Mouse (Mus musculus) stomach, postnatal 0 days (tissue): Measurements from ENCODE around the gene Dynll1. TPM values are rescaled to one million over a fixed set of nuclear protein-coding genes. Genes with fewer than 3 reads are reported as not detected.

Experiments used
- ATAC-seq: fragments of 200-750 bp; cut with Nextera tagmentation; 2 replicates; pipeline ENCODE4 v1.8.0; 2017; ENCODE audit not compliant: low FRiP score, low TSS enrichment
- DNase-seq: peaks from one replicate; pipeline ENCODE4 v3.0.0-alpha.2; 2016; ENCODE audit warnings: low spot score
- H3K27ac ChIP-seq: fragments of 300-500 bp; sonication (generic); replicated peaks from 2 replicates; pipeline ENCODE4 v1.5.1; 2014; ENCODE audit warnings: mild to moderate bottlenecking, control low read depth
- H3K27me3 ChIP-seq: fragments of 300-500 bp; sonication (generic); 2 replicates; pipeline ENCODE4 v1.6.1; 2014; ENCODE audit warnings: low read length; ENCODE audit not compliant: control insufficient read depth, insufficient read depth
- H3K36me3 ChIP-seq: fragments of 300-500 bp; sonication (generic); 2 replicates; pipeline ENCODE4 v1.6.1; 2014; ENCODE audit warnings: low read length, mixed read lengths; ENCODE audit not compliant: control insufficient read depth, insufficient read depth
- H3K4me1 ChIP-seq: fragments of 300-500 bp; sonication (generic); replicated peaks from 2 replicates; pipeline ENCODE4 v1.6.1; 2014; ENCODE audit warnings: antibody characterized with exemption; ENCODE audit not compliant: control insufficient read depth, insufficient read depth
- H3K4me2 ChIP-seq: fragments of 300-500 bp; sonication (generic); replicated peaks from 2 replicates; pipeline ENCODE4 v1.6.1; 2014; ENCODE audit warnings: low read depth, mild to moderate bottlenecking, control low read depth, moderate library complexity
- H3K4me3 ChIP-seq: fragments of 300-500 bp; sonication (generic); 2 replicates; pipeline ENCODE4 v1.5.1; 2014; ENCODE audit warnings: low read depth, low read length, control low read depth
- H3K9ac ChIP-seq: fragments of 300-500 bp; sonication (generic); 2 replicates; pipeline ENCODE4 v1.6.1; 2014; ENCODE audit warnings: mild to moderate bottlenecking, low read length, control low read depth, mixed read lengths
- H3K9me3 ChIP-seq: fragments of 300-500 bp; sonication (generic); 2 replicates; pipeline ENCODE4 v1.6.1; 2016; ENCODE audit warnings: low read length; ENCODE audit not compliant: control insufficient read depth
- CTCF ChIP-seq: IDR thresholded peaks from 2 replicates; pipeline ENCODE4 v1.5.1; 2016; ENCODE audit warnings: antibody characterized with exemption, low read depth, mild to moderate bottlenecking, moderate library complexity
- EP300 ChIP-seq: optimal IDR thresholded peaks from 2 replicates; pipeline ENCODE3; 2016; ENCODE audit warnings: antibody characterized with exemption
- WGBS: fragments of 180-500 bp; shearing (Covaris S2); extraction: QIAGEN DNeasy Blood & Tissue Kit; methylation state at CpG from one replicate; pipeline ENCODE4 v1.1.7; 2014; 5-methylcytosine and 5-hydroxymethylcytosine counted together
- polyA plus RNA-seq: library from polyadenylated mRNA; unstranded; fragments of >200 nt; fragmentation: Nextera tagmentation; extraction: Ambion mirVana; gene quantifications from 2 replicates; pipeline ENCODE4 v1.2.1, GENCODE M21; 2015

Dynll1 gene
- polyA plus RNA-seq, 1 experiment from 2014 or later, result 1,792 TPM

DNA sequence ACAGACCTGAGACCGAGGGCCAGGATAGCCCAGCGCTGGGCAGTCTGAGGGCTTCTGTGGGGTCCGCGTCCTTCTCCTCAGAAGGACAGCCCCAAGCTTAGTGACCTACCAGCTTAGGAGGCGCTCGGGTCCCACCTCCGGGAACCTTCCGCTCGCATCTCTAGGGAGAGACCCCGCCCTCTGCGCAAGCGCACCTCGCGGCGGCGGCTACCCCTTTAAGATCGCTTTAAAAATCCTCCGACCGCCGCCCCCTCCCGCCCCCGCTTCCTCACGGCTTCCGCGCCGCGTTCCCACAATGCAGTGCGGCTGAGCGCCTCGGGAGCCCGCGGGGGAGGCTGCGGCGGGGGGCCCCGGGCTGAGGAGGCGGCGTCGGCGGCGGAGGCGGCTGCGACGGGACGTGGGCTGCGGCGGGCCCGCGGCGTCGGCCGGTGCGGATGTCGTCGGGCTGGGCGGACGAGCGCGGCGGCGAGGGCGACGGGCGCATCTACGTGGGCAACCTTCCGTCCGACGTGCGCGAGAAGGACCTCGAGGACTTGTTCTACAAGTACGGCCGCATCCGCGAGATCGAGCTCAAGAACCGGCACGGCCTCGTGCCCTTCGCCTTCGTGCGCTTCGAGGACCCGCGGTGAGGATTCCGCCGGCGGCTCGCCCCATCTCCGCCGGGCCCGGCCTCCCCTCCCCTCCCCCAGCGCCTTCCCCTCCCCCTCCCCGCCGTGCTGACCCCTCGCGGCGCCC is 26.2 kb upstream of the Dynll1 start, which contains the start of gene Srsf9:
Gene Srsf9 (plus strand): TSS at position 303 of the 735 bp plus-strand sequence.
- Histone ChIP-seq H3K9ac (peak within 1 kb of the TSS; percentile 87), H3K27me3 (no peaks in the 10 kb centered on the region), H3K4me1 (peaks cover 4% of the 10 kb centered on the region), H3K27ac (peak within 1 kb of the TSS; percentile 88), H3K4me3 (peak within 1 kb of the TSS; percentile 83), H3K36me3 (peaks cover 9% of the 10 kb centered on the region; the same call in 1 of the 2 replicates), H3K4me2 (peak within 1 kb of the TSS; percentile 98), H3K9me3 (no peaks in the 10 kb centered on the region)
- DNase-seq, result peak; percentile 95
- TF ChIP-seq EP300 (no peak), CTCF (no peak)
- under 1% methylated on average over 50 of the region's 97 CpGs for WGBS
- ATAC-seq, result peak; percentile 94

- Histone ChIP-seq H3K36me3 (peaks cover 6% of the 10 kb centered on the region; the same call in 1 of the 2 replicates), H3K4me3 (peak overlapping the region; percentile 83), H3K4me2 (peak overlapping the region; percentile 98), H3K27ac (peak overlapping the region; percentile 88), H3K27me3 (no peaks in the 10 kb centered on the region), H3K9me3 (no peaks in the 10 kb centered on the region), H3K4me1 (peaks cover 4% of the 10 kb centered on the region), H3K9ac (peak overlapping the region; percentile 87)
- 19% methylated on average over 11 of the region's 11 CpGs for WGBS
- TF ChIP-seq EP300 (no peak), CTCF (no peak)
- ATAC-seq, result peak; percentile 25
- no peak for DNase-seq
These were observed 25.5 kb upstream of the Dynll1 start for GRCm38 (mm10) chr5:115326256-115326831.

DNA sequence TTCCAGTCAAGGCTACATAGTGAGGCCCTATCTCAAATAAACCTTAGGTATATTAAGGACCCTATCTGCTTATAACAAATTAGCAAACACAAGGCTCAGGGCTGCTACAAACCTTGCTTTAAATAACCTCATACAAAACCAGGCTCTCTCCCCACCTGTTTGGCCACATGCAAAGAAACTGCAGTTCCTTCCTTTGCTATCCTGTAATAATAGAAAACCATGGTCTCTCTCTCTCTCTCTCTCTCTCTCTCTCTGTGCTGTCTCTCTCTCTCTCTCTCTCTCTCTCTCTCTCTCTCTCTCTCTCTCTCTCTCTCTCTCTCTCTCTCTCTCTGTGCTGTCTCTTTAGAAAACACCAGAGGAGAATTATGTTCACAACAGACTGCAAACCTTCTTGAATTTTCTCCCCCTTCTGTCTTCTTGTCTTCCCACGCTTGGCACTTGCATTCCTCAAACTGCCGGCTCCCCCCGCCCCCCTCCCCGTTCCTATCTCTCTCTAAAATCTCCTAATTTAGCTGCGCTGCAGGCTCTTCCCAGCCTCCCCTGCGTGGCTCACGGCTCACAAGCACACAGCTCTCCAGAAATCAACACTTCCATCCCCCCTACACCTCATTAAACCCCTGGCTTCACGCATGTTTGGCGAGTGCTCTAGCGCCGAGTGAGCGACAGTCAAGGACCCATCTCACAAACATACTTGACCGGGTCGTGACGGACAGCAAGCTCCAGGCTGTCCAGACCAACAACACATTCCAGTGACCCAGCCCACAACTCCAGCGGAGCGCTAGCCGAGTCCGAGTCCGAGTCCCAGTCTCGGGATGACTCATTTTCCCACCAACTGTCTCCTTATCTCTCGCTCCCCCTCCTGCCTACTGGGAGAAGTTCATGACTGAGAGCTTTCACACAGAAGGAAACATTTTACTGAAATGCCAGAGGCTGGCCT is 18.5 kb upstream of the Dynll1 start:
- no peaks in the 10 kb centered on the region for H3K9me3 ChIP-seq
- H3K36me3 ChIP-seq, result no peaks in the 10 kb centered on the region
- peak; percentile 79 for DNase-seq
- TF ChIP-seq CTCF (peak; percentile 82), EP300 (no peak)
- H3K27ac ChIP-seq, result peak overlapping the region; percentile 88
- peak; percentile 87 for ATAC-seq
- H3K9ac ChIP-seq, result peak overlapping the region; percentile 55
- WGBS, result 0% methylated on average over 22 of the region's 22 CpGs
- peaks cover 5% of the 10 kb centered on the region; the same call in 1 of the 2 replicates for H3K4me1 ChIP-seq
- H3K27me3 ChIP-seq, result no peaks in the 10 kb centered on the region
- peak overlapping the region; percentile 35 for H3K4me3 ChIP-seq
- H3K4me2 ChIP-seq, result peak overlapping the region; percentile 66

DNA sequence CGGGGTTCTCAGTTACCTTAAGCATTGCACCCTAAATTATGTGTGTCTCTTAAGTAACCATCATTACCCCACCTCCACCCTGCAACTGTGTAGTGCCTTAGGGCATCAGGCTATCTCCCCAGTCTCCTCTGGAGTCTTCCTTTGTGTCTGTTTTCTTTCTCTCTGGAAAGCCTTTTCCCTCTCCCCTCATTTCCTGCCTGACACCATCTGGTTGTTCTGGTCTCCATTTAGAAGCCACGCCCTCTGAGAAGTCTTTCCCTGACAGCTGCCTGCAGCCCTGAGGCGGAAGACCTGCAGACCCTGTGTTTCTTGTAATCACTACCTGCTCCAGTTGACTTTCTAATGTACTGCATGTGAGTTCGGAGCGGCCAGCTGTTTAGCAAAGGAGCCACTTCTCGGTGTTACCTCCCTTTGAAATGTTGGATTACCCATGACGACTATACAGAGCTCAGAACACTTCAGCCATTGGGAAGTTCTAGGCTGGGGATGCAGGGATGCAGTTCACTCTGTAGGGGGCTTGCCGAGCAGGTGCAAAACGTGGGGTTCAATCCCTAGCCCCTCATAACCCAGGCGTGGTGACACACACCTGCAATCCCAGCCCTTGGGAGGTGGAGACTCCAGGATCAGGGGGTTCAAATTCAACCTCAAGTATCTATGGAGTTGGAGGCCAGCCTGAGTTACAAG is 17.0 kb upstream of the Dynll1 start:
- DNase-seq (peak; percentile 28), ATAC-seq (no peak)
- H3K4me3 ChIP-seq, result no peak overlapping the region
- peak overlapping the region; percentile 31; the same call in 1 of the 2 replicates for H3K9ac ChIP-seq
- peaks cover 5% of the 10 kb centered on the region; the same call in 1 of the 2 replicates for H3K4me1 ChIP-seq
- H3K9me3 ChIP-seq, result no peaks in the 10 kb centered on the region
- WGBS, result 7% methylated on average over 10 of the region's 10 CpGs
- peak overlapping the region; percentile 66 for H3K27ac ChIP-seq
- TF ChIP-seq CTCF, result 0 out of 2 replicates have a peak, but pooled peaks have one; percentile 1
- TF ChIP-seq EP300, result no peak
- no peaks in the 10 kb centered on the region for H3K27me3 ChIP-seq
- H3K4me2 ChIP-seq, result no peak overlapping the region; the same call in 1 of the 2 replicates
- H3K36me3 ChIP-seq, result no peaks in the 10 kb centered on the region
